Mouse (Mus musculus) gastrocnemius, adult 2 months (tissue): ENCODE data around the gene Tanc2. TPM values are rescaled to one million over a fixed set of nuclear protein-coding genes. Genes with fewer than 3 reads are reported as not detected.

Source experiments
- DNase-seq: peaks from one replicate; pipeline ENCODE4 v3.0.0; 2022
- H3K27ac ChIP-seq: fragments of 200-600 bp; 2 replicates; pipeline ENCODE4 v1.8.1; 2022; ENCODE audit warnings: mild to moderate bottlenecking
- H3K4me3 ChIP-seq: fragments of 200-600 bp; 2 replicates; pipeline ENCODE4 v1.8.1; 2022; ENCODE audit warnings: mild to moderate bottlenecking, moderate library complexity
- CTCF ChIP-seq: fragments of 200-600 bp; IDR thresholded peaks from 2 replicates; pipeline ENCODE4 v1.8.1; 2022; ENCODE audit warnings: antibody characterized with exemption, mild to moderate bottlenecking, moderate library complexity
- intact Hi-C: fragments of 180-260 bp; cut with DNase I; formaldehyde crosslinking; loops from one replicate; pipeline ENCODE4 v1.15.1; 2025
- total RNA-seq, 2 experiments: library from RNA; stranded (reverse); gene quantifications; 2 replicates each; pipeline ENCODE4 v1.2.3; 2021

Gene Tanc2
- total RNA-seq, 2 experiments from 2014 or later, result 9.7 to 10.5 TPM

DNA sequence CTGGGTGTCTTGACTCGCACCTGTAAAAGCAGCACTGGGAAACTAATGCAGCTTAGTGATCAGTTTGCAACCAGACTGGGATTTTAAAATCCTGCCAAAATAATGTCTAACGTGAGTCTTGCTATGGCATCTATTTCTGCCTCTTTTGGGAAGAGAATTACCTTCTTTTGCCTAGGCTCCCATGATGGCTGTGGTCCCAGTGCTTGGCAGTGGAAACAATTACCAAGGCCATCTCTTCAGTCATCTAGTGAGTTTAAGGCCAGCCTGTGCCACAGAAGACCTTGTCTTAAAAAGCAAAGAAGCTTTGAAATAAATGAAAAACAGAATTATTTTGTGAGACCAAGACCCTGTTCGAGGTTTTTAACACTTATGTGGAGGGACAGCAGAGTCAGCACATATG lies 213.9 kb downstream of the Tanc2 start:
- Histone ChIP-seq H3K27ac (no peak overlapping the region; the same call in 1 of the 2 replicates), H3K4me3 (no peak overlapping the region)
- no peak for TF ChIP-seq CTCF
- DNase-seq, result no peak
- intact Hi-C loops, result no loop called here

DNA sequence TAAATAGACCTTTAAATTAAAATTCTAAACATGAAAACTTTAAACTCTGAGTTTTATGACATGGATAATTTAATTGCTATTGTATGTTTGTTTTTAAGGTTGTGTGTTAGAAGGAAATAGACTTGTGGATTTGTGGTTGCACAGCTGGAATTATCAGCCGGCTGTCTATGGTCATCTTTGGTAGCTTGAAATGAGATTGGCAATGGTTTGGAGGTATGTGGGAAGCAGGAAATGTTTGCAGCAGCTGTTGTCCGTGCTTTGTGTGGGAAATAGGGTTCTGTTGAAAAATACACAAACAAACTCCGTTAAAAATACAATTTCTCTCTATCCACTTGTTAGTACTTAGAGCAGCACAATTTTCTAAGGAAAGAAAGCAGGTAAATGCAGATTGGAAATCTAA lies 215.0 kb downstream of the Tanc2 start:
- no peak for TF ChIP-seq CTCF
- intact Hi-C loops, result no loop called here
- DNase-seq, result no peak
- Histone ChIP-seq H3K4me3 (no peak overlapping the region), H3K27ac (peak overlapping the region; percentile 70)

DNA sequence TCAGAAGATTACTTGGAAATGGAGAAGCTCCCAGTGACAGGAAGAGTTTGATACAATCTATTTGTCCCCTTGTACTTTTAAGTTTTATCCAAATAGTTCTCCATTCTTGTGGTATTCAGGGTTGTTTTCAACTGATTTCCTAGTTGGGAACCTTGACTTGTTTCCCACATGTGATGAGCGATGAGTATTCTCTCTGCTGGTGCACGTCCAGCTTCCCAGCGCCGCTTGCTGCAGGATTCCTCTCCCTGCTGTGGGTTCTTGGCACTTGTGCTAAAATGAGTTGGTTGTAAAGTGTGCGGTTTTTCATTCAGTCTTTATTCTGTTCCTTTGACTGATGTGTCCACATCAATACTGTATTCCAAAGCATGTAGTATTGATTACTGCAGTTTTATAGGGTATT lies 217.3 kb downstream of the Tanc2 start:
- intact Hi-C loops, result no loop called here
- H3K4me3 ChIP-seq, result no peak overlapping the region
- peak overlapping the region; percentile 46; the same call in 1 of the 2 replicates for H3K27ac ChIP-seq
- peak; percentile 26 for DNase-seq
- no peak for TF ChIP-seq CTCF

DNA sequence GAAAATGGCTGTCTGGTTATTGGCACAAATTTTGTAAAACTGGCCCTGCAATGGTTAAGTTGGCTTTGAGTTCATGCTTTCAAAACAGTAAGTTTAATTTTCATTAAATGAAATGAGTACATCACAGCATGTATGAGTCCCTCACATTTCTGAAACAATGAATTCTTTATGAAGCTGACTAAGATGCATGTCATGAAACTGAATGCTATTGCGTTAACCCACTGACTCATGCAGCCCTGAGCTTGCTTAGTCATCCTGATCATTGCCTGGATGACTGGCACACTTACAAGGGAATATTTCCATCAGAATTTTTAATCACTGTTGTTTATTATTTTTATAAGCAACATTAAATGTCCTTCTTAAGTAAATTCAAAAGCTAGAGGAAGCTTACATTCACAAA lies 233.5 kb downstream of the Tanc2 start:
- Histone ChIP-seq H3K4me3 (no peak overlapping the region), H3K27ac (no peak overlapping the region)
- no peak for DNase-seq
- intact Hi-C loops, result no loop called here
- TF ChIP-seq CTCF, result no peak

DNA sequence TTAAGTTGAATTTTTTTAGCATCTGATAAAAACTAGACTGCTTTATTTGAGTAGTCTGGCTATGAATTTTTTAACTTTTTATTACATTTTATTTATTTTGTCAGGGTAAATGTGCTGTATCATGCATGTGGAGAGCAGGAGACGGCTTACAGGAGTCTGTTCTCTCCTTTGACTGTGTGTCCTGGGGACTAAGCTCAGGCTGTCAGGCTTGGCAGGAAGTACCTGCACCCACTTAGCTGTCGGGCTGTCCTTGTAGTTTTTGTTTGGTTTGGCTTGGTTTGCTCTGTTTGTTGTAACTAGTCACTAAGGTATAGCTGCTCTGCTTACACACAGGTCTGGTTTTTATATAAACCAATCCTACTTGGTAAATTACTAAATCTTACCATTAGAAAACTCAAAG lies 234.0 kb downstream of the Tanc2 start:
- no peak for TF ChIP-seq CTCF
- intact Hi-C loops, result no loop called here
- H3K27ac ChIP-seq, result no peak overlapping the region
- H3K4me3 ChIP-seq, result no peak overlapping the region
- no peak for DNase-seq

DNA sequence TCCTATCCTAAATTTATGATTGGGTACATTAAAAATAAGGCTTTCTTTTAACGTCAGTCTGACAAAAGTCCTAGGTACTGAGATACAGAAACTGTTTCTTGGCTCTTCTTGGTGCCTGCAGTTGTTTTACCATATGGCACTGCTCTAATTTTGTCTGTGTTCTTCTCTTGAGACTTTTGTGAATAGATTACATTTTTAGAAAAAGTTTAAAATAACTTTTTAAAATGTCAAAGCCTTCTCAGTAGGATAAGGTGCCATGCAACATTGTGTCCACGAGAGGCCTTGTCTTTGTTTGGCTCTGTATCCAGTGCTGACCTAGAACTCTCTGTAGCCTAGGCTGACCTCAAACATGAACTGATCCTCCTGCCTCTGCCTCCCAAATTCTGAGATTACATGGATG lies 238.4 kb downstream of the Tanc2 start:
- intact Hi-C loops, result no loop called here
- no peak overlapping the region for H3K4me3 ChIP-seq

DNA sequence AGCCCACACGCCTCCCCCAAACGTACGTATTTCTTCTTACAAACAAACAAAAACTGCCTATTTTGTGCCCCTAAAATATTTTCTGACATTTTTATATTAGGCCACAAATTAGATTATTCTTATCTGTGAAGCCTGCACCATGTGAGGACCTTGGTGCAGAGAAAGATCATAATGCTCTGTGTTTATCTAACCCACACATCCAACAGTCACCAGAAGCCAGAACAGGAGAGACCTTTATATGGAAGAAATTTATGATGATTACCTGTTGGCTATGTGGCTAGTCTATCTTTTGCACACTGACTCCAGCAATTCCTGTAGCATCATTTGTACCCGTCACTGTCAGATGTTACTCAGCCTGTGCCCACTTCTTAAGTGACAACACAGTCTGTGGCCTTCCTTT lies 245.4 kb downstream of the Tanc2 start:
- Histone ChIP-seq H3K4me3 (no peak overlapping the region), H3K27ac (no peak overlapping the region)
- DNase-seq, result no peak
- intact Hi-C loops, result no loop called here
- no peak for TF ChIP-seq CTCF

More for the DNA sequence above, 238.4 kb downstream of the Tanc2 start:
- H3K27ac ChIP-seq, result peak overlapping the region; percentile 46; the same call in 1 of the 2 replicates
- no peak for DNase-seq
- TF ChIP-seq CTCF, result peak; percentile 3; the same call in 1 of the 2 replicates

DNA sequence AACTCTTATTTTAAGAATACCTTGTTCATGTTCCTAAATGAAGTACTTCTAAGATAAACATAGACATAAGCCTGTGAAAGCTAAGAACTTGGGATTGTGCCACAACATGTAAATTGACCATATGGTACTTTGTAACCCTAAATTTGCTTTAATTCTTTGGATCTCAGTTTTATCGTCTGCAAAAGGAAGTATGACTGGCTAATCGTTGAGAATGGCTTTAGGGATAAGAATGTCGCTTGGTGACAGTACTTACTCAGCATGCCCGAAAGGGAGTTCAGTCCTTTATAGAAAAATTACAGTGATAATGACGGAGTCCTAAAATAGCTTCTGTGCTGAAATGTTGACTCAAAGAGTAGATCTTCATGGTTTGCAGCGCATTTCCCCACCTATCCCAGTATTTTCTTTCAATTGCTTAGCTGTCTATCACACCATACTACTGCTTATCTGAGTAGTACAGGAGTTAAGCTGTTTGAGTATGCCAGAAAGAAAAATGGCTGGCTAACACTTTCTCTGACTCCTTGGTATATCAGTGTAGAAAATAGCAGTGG lies 246.6 kb downstream of the Tanc2 start:
- intact Hi-C loops, result no loop called here
- Histone ChIP-seq H3K27ac (no peak overlapping the region), H3K4me3 (no peak overlapping the region)
- DNase-seq, result no peak
- no peak for TF ChIP-seq CTCF

DNA sequence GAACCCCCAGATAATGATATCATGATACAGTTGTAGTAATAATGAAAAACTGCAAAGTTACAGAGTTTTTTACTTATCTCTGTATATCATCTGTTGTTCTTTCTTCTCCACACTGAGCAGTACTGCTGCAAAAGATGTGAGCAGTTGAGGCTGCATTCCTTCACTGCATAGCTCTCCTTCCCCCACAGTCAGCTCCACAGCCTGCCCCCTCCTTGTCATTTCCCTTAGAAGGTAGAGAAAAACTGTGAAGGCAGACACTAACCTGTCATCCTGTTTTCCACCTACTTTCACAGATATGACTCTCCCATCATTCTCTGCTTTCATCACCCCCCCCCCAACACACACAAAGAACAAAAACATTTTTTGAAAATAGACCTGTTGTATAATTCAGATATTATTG lies 248.2 kb downstream of the Tanc2 start:
- H3K4me3 ChIP-seq, result no peak overlapping the region
- TF ChIP-seq CTCF, result no peak
- no peak overlapping the region for H3K27ac ChIP-seq
- intact Hi-C loops, result no loop called here
- no peak for DNase-seq

DNA sequence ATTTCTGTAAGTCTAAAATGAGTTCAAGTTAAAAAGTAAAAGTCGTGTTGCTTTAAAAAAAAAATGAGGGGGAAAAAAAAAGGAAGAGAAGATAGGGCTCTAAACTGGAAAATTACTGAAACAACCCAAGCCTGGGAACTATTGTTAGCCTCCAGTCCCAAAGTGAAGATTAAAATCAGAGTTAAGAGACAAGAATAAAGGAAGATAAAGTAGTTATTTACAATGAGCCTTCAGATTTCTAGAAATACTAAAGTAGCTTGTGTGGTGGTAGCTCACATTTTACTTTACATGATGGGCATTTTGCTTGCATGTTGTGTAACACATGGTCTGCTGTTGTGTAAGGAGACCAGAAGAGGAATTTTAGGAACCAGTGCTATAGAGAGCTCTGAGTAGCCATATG lies 256.1 kb downstream of the Tanc2 start:
- DNase-seq, result no peak
- intact Hi-C loops, result no loop called here
- TF ChIP-seq CTCF, result no peak
- Histone ChIP-seq H3K4me3 (no peak overlapping the region), H3K27ac (peak overlapping the region; percentile 13; the same call in 1 of the 2 replicates)

DNA sequence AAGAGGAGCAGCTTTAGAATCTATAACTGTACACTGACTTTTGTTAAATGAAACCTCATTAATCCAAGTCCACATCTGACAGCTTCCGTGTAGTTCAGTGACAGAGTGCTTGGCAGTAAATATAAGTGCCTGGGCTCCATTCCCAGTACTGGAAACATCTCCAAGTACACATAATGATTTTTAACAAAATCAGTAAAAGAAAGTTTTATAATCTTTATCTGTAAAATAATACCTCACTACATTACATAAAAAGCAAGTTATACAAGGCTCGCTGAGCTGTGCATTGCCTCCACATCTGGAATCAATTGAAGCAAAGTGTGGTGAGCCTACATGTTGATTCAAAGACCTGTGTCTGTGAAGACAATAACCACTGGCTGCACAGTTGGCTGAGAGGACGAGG lies 265.7 kb downstream of the Tanc2 start:
- Histone ChIP-seq H3K4me3 (no peak overlapping the region), H3K27ac (no peak overlapping the region)
- DNase-seq, result no peak
- TF ChIP-seq CTCF, result no peak
- intact Hi-C loops, result no loop called here

DNA sequence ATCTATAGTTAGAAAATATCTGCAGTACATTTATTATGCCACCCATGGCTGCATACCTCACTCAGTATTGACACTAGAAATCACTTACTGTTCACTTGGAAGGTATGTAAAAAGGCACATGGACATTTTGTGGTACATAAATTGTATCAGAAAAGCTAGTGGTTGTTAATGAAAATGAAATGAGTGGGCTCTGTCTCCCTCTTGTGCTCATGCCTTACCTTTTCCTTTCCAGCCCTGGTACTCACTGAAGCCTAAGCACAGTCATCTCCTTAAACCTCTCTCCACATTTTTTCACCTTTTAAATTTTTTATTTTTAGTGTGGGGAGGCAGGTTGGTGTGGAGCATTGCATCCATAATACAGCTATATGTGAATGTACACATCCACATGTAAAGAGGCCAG lies 268.3 kb downstream of the Tanc2 start:
- peak; percentile 54 for TF ChIP-seq CTCF
- no peak for DNase-seq
- no peak overlapping the region for H3K27ac ChIP-seq
- intact Hi-C loops, result no loop called here
- no peak overlapping the region for H3K4me3 ChIP-seq

DNA sequence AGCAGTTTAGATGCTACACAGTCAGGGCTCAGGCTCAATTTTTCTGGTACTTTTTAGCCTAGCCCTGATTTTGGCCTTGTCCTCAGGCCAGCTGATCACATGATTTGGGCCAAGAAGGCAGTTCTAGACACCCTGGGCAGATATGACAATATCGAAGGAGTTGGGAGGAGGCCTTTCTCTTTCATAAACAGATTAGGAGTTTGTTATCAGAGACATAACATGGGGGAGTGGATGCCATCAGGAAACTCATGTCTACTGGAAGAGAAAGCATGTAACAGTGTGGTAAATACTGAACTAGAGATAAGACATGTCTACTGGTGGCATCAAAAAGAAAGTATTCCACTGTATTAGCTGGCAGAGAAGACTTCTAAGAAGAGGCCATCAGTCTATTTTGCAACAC lies 295.8 kb downstream of the Tanc2 start:
- no peak for TF ChIP-seq CTCF
- H3K27ac ChIP-seq, result no peak overlapping the region
- DNase-seq, result no peak
- intact Hi-C loops, result no loop called here
- H3K4me3 ChIP-seq, result no peak overlapping the region

DNA sequence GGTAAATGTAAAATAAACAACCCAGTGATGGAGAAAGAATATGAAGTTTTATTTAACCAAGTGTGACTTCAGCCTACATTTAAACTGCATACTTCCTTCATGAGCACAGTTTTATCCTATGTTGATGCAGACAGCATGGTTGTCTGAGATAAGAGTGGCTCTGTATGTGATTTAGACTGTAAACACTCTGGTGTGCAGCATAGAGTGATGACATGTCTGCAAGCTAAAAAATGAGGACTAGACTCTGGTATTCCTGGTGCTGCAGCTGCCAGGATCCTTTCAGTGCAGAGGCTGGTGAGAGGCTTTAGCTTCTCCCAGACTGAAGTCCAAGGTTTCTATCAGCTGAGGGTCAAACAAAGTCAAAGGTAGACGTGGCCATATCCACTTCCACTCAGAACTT lies 297.5 kb downstream of the Tanc2 start:
- DNase-seq, result no peak
- Histone ChIP-seq H3K4me3 (no peak overlapping the region), H3K27ac (no peak overlapping the region)
- TF ChIP-seq CTCF, result no peak
- intact Hi-C loops, result no loop called here
